Mouse (Mus musculus) c-Kit-positive CD71-positive TER-119-negative erythroid progenitor cells, embryonic 14.5 days (primary cell): Measurements from ENCODE around the gene Syt5.
"Not testable (repeated sequence)": the region's sequence is repeated elsewhere in the genome, so short reads cannot be mapped to it uniquely, and the experiment has no call there.

Experiments
- DNase-seq: peaks from one replicate; pipeline ENCODE4 v3.0.0-alpha.2; 2013; ENCODE audit warnings: low read depth

Syt5 gene

GRCm38 (mm10) chr7:4547221-4547641, at the start of gene Syt5:
Gene Syt5, minus strand, starts transcription at chr7:4547541.
- DNase-seq = no peak

GRCm38 (mm10) chr7:4597046-4597445, 49.7 kb upstream of the Syt5 start:
- not testable (repeated sequence) for DNase-seq

GRCm38 (mm10) chr7:4581481-4581880, 34.1 kb upstream of the Syt5 start:
- DNase-seq = not testable (repeated sequence)

- not testable (repeated sequence) for DNase-seq
These were observed 25.0 kb upstream of the Syt5 start for GRCm38 (mm10) chr7:4572361-4572760.

GRCm38 (mm10) chr7:4562660-4563059, 15.3 kb upstream of the Syt5 start:
- no peak for DNase-seq

DNA sequence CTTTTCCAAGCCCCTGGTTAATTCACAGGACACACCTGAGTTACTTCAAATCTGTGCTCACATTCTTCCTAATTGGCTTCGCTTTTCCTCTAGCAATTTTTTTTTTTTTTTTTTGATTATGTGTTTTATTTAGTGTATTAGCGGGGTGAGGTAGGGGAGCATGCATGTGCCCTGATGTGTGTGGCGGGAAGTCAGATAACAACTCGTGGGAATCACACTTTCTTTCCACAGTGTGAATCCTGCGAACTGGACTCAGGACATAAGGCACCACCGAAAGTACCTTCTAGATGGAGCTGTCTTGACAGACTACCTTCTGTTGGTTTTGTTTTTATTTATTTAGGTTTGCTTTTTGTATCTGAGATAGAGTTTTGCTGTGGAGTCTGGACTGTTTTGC, 9.8 kb upstream of the Syt5 start:
- no peak for DNase-seq

DNA sequence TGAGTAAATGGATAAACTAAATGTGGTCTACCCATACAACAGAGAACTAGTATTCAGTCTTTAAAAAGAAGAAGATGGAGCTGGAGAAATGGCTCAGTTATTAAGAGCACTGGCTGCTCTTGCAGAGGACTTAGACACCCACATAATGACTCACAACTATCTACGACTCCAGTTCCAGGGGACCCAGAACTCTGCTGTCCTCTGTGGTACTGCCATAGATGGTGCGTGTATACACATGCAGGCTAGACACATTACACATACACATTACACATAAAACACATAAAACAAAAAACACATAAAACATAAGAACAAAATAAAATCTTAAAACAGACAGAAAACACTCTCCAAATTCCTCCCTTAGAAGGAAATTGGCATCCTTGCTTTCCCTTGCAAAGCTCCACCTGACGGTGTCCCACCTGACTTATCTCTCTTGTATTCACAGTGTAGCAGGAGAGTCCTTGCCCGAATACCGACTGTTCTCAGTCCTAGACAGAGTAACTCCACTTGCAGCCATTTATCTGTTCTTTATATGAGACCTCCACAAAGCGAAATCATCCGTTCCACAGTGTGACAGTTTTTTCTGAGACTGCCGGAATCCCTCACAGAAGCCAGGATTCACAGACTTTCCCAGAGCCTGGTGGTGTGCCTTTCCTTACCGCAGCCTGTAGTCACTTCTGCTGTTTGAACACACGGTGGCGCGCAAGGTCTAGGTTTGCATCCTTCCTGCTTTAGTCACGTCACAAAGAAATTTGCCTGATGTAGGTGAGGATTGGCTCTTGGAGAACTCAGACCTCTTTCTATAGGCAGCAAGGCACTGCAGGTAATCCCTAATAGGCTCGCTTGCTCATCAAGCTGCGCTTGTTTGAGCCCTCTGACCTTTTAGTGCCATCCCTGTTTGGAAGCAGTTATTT, 9.2 kb upstream of the Syt5 start:
- peak; percentile 71 for DNase-seq

DNA sequence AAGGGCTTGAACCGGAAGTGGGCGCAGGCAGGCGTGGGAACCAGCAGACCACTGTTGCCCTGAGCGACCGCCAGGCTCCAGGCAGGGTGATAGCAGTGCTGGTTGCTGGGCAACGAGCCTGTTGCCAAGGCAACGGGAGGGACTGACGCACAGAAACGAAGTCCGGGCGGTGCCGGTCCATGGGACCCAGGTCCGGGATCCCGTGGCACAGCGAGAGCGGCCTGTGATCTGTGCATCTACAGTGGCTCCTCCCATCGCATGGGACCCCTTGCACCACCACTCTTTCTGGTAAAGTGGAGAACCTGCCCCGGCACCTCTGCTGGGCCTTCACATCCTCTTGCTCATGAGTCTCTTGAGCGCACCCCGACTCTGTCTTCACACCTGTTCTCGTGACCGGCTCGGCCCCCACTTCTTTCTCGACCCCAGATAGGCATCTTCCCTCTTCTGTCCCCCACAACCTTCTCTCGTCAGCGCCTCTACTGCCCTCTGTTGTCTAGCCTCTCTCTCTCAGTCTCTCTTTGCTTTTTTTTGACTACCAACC, 680 bp downstream of the Syt5 start:
- DNase-seq = no peak

GRCm38 (mm10) chr7:4546050-4546449, 1.3 kb downstream of the Syt5 start:
- DNase-seq = no peak

DNA sequence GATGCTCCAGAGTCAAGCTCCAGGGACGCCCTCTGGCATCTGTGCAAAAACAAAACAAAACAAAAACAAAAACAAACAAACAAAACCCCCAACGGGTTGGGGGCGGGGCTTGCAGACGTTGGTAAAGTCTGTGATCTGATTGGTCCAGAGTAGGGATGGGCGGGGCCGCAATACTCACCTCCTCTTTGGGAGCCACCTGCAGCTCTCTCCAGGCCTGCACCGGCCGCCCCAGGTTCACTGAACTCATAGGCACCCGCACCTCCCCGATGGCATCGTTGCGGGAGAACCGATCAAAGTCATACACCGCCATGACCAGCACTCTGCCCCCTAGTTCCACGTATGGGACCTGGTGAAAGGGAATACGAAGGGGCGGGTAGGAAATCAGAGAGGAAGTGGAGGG, 5.3 kb downstream of the Syt5 start:
- DNase-seq = no peak

DNA sequence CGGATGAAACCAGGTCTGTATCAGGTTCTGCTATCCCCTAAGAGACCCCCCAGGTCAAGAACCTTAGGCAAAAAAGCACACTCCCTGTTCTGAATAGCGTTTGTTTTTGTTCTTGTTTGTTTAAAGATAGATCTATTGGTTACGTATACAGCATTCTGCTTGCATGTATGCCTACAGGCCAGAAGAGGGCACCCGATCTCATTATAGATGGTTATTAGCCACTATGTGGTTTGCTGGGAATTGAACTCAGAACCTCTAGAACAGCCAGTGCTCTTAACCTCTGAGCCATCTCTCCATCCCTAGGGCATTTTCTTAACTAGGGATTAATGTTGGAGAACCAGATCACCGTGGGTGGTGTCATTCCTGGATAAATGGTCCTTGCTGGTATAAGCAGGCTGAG, 6.0 kb downstream of the Syt5 start:
- DNase-seq = no peak

GRCm38 (mm10) chr7:4539019-4539418, 8.3 kb downstream of the Syt5 start:
- DNase-seq = no peak

DNA sequence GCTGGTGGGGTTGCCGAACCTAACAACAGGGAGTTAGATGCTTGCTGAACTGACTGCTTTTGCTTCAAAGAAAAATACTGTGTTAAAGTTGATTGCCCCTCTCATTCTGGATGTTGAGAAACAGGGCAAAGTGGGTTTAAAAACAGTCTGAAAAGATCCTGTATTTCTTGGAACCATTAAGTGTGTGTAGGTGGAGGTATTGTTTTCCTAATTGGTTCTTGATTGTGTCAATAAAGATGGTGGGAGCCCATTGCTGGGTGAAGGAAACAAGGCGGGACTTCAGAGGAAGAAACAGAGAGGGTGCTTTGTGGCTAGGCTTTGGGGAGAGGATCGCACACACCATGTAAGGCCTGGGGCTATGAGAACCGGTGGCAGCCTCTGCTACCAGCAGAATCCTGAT, 10.2 kb downstream of the Syt5 start:
- DNase-seq = no peak

DNA sequence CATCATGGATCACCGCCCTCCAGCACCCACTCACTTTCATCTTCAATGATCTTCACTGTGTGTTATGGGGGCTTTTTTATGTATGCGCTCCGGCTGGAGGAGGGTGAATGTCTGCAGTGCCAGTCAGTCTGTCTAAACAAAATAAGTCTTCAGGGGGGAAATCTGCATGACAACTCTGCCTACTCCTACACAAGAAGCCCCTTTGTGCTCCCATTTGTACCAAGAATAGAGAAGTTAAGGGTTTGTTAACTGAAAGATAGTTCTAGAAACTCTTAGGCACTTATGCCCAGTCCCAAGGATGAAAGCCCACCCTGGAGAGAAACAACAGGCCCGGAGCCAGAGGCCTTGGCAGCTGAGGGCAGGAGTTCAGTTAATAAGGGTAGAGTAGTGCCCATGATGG, 11.0 kb downstream of the Syt5 start:
- DNase-seq = no peak

DNA sequence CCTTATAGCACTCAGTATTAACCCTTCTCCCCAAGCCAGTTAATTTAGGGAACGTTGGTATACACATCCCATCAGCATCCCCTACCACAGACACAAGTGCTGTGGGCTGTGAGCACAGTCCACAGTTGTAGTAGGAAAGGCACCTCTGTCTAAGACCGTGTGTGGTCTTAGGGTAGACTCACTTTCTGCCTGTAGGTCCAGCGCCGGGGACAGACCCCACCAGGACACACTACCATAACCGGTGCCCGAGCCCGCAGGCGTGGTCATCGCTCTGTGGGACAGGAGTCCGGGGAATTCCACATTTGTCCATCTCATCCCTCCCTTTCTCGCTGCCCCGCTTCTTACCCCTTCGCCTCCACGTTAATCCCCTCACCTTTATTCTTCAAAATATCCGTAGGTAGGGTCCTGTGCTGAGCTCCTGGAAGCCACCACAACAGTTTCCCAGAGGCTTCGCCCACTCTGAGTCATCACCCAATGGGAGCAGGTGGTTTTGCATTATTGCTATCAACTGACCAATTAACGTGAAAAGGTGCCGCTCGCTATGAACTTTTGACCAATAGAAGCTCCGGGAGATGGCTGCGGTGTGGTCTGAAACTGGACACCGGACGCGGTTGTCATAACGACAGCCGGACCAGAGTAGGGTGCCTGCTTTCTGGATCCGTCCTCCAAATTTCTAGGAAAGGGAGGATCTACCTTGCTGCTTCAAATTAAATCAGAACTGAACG, 15.2 kb downstream of the Syt5 start, which contains the start of gene Dnaaf3:
Gene Dnaaf3 (minus strand): TSS at position 449 of the 725 bp plus-strand sequence.
- DNase-seq = no peak

- not testable (repeated sequence) for DNase-seq
These were observed 17.2 kb downstream of the Syt5 start for GRCm38 (mm10) chr7:4530166-4530565.

DNA sequence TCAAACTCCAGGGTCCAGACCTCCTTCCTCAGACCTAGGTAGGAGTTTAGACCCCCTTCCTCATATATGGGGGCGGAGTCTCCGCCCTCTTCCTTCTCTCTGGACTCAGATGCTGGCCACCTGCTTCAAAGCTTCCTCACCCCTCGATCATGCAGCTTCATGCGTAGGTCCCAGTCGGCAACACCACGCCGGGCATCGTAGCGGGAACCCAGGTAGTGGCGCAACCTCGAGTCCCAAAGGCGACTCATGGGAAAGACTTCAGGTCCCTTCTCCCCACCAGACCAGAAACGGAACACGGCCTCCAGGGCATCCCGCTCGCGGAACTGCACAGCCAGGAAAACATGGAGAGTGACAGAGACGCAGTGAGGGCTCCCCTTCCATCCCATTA, 20.0 kb downstream of the Syt5 start:
- DNase-seq = no peak

DNA sequence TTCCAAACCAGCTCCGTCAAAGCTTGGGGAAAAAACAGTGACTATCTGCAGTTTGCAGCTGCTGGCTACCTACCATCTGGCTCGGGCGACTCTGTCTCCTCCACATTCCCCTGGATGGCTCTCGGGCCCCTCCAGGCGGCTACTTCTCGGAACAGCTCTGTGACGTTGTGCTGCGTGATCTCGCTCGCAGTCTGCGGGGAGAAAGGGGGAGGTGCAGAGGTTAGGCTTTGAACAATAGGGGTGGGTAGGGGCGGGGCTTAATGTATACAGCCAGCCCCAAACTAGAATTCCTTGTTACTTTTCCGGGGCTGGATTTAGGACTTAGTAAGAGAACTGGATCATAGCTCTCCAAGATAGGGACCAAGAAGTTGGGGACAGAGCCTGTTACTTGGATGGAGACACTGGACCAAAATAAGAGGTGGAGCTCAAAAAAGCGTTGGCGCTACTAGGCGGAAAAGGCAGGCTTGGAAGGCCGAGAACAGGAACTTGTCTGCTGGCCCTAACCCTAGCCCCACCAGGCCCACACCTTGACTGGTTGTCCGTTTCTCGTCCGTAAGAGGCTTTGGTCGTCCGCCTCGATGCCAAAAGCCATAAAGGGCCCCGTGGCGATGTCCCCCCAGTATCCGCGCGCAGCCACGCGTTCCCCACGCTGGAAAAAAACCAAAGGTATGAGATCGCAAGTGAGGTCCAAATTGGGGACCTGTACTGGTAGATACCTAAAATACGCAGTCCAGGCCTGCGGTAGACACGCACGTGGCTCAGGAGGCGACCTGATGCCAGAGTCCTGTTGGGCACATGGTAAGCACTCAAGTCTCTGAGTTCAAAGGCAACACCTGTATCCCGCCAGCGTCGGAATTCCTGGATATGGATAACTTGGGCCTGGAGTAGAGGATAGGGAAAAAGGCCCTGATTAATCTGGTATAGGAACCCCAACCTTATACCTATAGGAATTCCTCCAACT, 20.7 kb downstream of the Syt5 start:
- DNase-seq = peak; percentile 82

DNA sequence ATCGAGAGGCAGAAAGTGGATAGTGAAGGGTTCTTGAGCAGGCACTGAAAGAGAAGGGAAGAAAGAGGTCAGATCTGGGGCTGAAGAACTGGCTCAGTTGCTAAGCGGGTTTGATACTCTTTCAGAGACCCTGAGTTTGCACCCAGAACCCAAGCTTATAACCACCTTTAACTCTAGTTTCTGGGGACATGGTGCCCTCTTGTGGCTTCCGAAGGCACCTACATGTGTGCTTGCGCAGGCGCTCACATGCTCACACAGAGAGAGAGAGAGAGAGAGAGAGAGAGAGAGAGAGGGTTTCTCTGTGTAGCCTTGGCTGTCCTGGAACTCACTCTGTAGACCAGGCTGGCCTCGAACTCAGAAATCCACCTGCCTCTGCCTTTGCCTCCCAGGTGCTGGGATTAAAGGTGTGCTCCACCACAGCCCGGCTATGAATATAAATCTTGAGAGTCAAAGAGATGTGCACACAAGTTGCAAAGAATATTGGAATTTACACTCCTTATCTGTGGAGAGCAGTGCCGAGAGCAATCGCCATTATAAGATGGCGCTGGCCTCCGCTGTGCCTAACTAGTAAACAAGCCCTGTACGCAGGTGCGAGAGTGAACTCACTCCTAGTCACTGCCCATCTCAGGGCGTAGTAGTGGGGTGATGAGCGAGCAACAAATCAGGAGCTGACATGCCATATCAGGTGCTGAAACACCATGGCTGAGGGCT, 23.0 kb downstream of the Syt5 start, which contains the start of gene Tnni3:
Gene Tnni3 (minus strand): TSS at position 18 of the 711 bp plus-strand sequence.
- peak; percentile 57 for DNase-seq

GRCm38 (mm10) chr7:4523205-4524130, 23.9 kb downstream of the Syt5 start:
- no peak for DNase-seq
